Mouse (Mus musculus): ENCODE measurements around the gene Ppcdc. TPM values are rescaled to one million over a fixed set of nuclear protein-coding genes. Genes with fewer than 3 reads are reported as not detected.

The Ppcdc gene
- total and polyA plus RNA-seq, 3 experiments, result 38.8 to 50.3 (median 44.1) TPM

- Histone ChIP-seq H3K9ac (ENCODE audit: insufficient read depth, low read depth) (no peak overlapping the region), H3K4me3 (replicated peaks in 1 of 3; ENCODE audit: low read depth in 2 of 3, low read length in 2 of 3, poor library complexity in 1 of 3) (no peak overlapping the region), H3K9me3 (replicated peaks; ENCODE audit: low read length) (no peaks in the 10 kb centered on the region), H3K36me3 (replicated peaks in 1 of 2; ENCODE audit: control insufficient read depth in 1 of 2, insufficient read depth in 1 of 2, low read length in 1 of 2) (no peaks in the 10 kb centered on the region), H3K4me1 (ENCODE audit: control insufficient read depth in 1 of 2, insufficient read depth in 2 of 2) (peaks cover 0 to under 1% of the 10 kb centered on the region in 2 experiments; a peak in 1 of 4 replicates), H3K4me2 (ENCODE audit: insufficient read depth, low read depth, poor library complexity, severe bottlenecking) (no peak overlapping the region), H3K79me2 (replicated peaks; ENCODE audit: control insufficient read depth, extremely low read depth, insufficient read depth, poor library complexity, severe bottlenecking) (no peaks in the 10 kb centered on the region), H3K27me3 (replicated peaks) (no peaks in the 10 kb centered on the region), H3K27ac (ENCODE audit: insufficient read depth, low read depth) (no peak overlapping the region)
- in situ Hi-C loops (cut with MboI; ENCODE audit: low pct_ligation_motif_present, low pct_unique_long_range_greater_than_20kb, low sequenced_read_pairs) (no loop called here), dilution Hi-C loops (cut with MboI; ENCODE audit: extremely low pct_ligation_motif_present, extremely low pct_unique_long_range_greater_than_20kb, low sequenced_read_pairs) (no loop called here)
- DNase-seq (ENCODE audit: extremely low read depth), result peak; percentile 51
- TF ChIP-seq ZKSCAN1 (IDR thresholded peaks at IDR 0.05; ENCODE audit: borderline replicate concordance, low read depth, low read length) (no peak), ZNF384 (IDR thresholded peaks at IDR 0.05; ENCODE audit: low read depth, low read length) (peak; percentile 77), CHD2 (IDR thresholded peaks at IDR 0.05; ENCODE audit: low read length) (no peak), ELF1 (IDR thresholded peaks at IDR 0.05; ENCODE audit: low read depth, low read length) (no peak), CHD1 (IDR thresholded peaks at IDR 0.05; ENCODE audit: low read depth, low read length) (no peak), CTCF (conservative IDR thresholded peaks at IDR 0.05 in 1 of 2, IDR thresholded peaks at IDR 0.05 in 1 of 2; ENCODE audit: low read depth in 2 of 2, low read length in 2 of 2) (peak; percentile 47 to 86; a peak in 3 of 4 replicates), RAD21 (IDR thresholded peaks at IDR 0.05; ENCODE audit: low read depth, low read length) (peak; percentile 91), ZC3H11A (IDR thresholded peaks at IDR 0.05; ENCODE audit: low read depth, low read length) (peak; percentile 86), SIN3A (IDR thresholded peaks at IDR 0.05; ENCODE audit: low read length) (peak; percentile 50), SMC3 (IDR thresholded peaks at IDR 0.05; ENCODE audit: low read depth, low read length) (peak; percentile 95), HCFC1 (IDR thresholded peaks at IDR 0.05; ENCODE audit: low read depth, low read length) (no peak), UBTF (IDR thresholded peaks at IDR 0.05; ENCODE audit: low read depth, low read length) (no peak), ETS1 (conservative IDR thresholded peaks at IDR 0.05; ENCODE audit: low read depth, low read length) (no peak), EP300 (IDR thresholded peaks at IDR 0.05; ENCODE audit: low read length) (no peak)
These were observed 88.6 kb downstream of the Ppcdc start for GRCm38 (mm10) chr9:57351277-57351676.

GRCm38 (mm10) chr9:57345902-57346301 lies 94.0 kb downstream of the Ppcdc start:
- H3K79me2 ChIP-seq (replicated peaks; ENCODE audit: control insufficient read depth, extremely low read depth, insufficient read depth, poor library complexity, severe bottlenecking), result no peaks in the 10 kb centered on the region
- dilution Hi-C loops (cut with MboI; ENCODE audit: extremely low pct_ligation_motif_present, extremely low pct_unique_long_range_greater_than_20kb, low sequenced_read_pairs) (no loop called here), in situ Hi-C loops (cut with MboI; ENCODE audit: low pct_ligation_motif_present, low pct_unique_long_range_greater_than_20kb, low sequenced_read_pairs) (no loop called here)
- H3K9ac ChIP-seq (ENCODE audit: insufficient read depth, low read depth), result no peak overlapping the region
- H3K4me2 ChIP-seq (ENCODE audit: insufficient read depth, low read depth, poor library complexity, severe bottlenecking), result 0 out of 2 replicates have a peak overlapping the region, but pooled peaks have one; percentile 5
- no peaks in the 10 kb centered on the region for H3K9me3 ChIP-seq (replicated peaks; ENCODE audit: low read length)
- DNase-seq (ENCODE audit: extremely low read depth), result peak; percentile 31
- H3K36me3 ChIP-seq (replicated peaks in 1 of 2; ENCODE audit: control insufficient read depth in 1 of 2, insufficient read depth in 1 of 2, low read length in 1 of 2), result no peaks in the 10 kb centered on the region
- H3K4me1 ChIP-seq (ENCODE audit: control insufficient read depth in 1 of 2, insufficient read depth in 2 of 2), result peaks cover 13 to 28% of the 10 kb centered on the region in 2 experiments
- no peaks in the 10 kb centered on the region for H3K27me3 ChIP-seq (replicated peaks)
- no peak overlapping the region for H3K4me3 ChIP-seq (replicated peaks in 1 of 3; ENCODE audit: low read depth in 2 of 3, low read length in 2 of 3, poor library complexity in 1 of 3)
- H3K27ac ChIP-seq (ENCODE audit: insufficient read depth, low read depth), result no peak overlapping the region
- TF ChIP-seq UBTF (IDR thresholded peaks at IDR 0.05; ENCODE audit: low read depth, low read length), result no peak
- no peak for TF ChIP-seq CHD1 (IDR thresholded peaks at IDR 0.05; ENCODE audit: low read depth, low read length)
- no peak for TF ChIP-seq ZMIZ1 (IDR thresholded peaks at IDR 0.05; ENCODE audit: low read depth, low read length)
- TF ChIP-seq SIN3A (IDR thresholded peaks at IDR 0.05; ENCODE audit: low read length), result no peak
- TF ChIP-seq POLR2AphosphoS2 (IDR thresholded peaks at IDR 0.05; ENCODE audit: low read depth, low read length), result no peak
- no peak for TF ChIP-seq ZNF384 (IDR thresholded peaks at IDR 0.05; ENCODE audit: low read depth, low read length)
- TF ChIP-seq GABPA (IDR thresholded peaks at IDR 0.05; ENCODE audit: insufficient replicate concordance, low read depth, low read length), result no peak
- TF ChIP-seq JUND (conservative IDR thresholded peaks at IDR 0.05; ENCODE audit: low read depth, low read length), result no peak
- no peak for TF ChIP-seq PAX5 (IDR thresholded peaks at IDR 0.05; ENCODE audit: low read length)
- no peak for TF ChIP-seq ZC3H11A (IDR thresholded peaks at IDR 0.05; ENCODE audit: low read depth, low read length)
- no peak for TF ChIP-seq MYC (IDR thresholded peaks at IDR 0.05; ENCODE audit: low read depth, low read length)
- TF ChIP-seq HCFC1 (IDR thresholded peaks at IDR 0.05; ENCODE audit: low read depth, low read length), result 0 out of 2 replicates have a peak, but pooled peaks have one; percentile 26
- peak; percentile 49; the same call in 1 of the 2 replicates for TF ChIP-seq TCF12 (IDR thresholded peaks at IDR 0.05; ENCODE audit: low read depth, low read length)
- peak; percentile 52 for TF ChIP-seq BHLHE40 (IDR thresholded peaks at IDR 0.05; ENCODE audit: low read depth, low read length)
- no peak for TF ChIP-seq MXI1 (IDR thresholded peaks at IDR 0.05; ENCODE audit: low read depth, low read length)
- peak; percentile 71; the same call in 1 of the 2 replicates for TF ChIP-seq MAZ (IDR thresholded peaks at IDR 0.05; ENCODE audit: low read depth, low read length)
- TF ChIP-seq TBP (conservative IDR thresholded peaks at IDR 0.05; ENCODE audit: low read depth, low read length), result no peak
- no peak for TF ChIP-seq RCOR1 (conservative IDR thresholded peaks at IDR 0.05; ENCODE audit: low read depth, low read length)
- no peak for TF ChIP-seq NRF1 (IDR thresholded peaks at IDR 0.05; ENCODE audit: low read depth, low read length)
- TF ChIP-seq E2F4 (IDR thresholded peaks at IDR 0.05; ENCODE audit: insufficient replicate concordance, low read depth, low read length), result no peak
- no peak for TF ChIP-seq JUN (IDR thresholded peaks at IDR 0.05; ENCODE audit: insufficient read depth, low read depth, low read length)
- no peak; the same call in 1 of the 2 replicates for TF ChIP-seq RAD21 (IDR thresholded peaks at IDR 0.05; ENCODE audit: low read depth, low read length)
- no peak for TF ChIP-seq MAX (IDR thresholded peaks at IDR 0.05; ENCODE audit: low read length)
- TF ChIP-seq ETS1 (conservative IDR thresholded peaks at IDR 0.05; ENCODE audit: low read depth, low read length), result peak; percentile 38; the same call in 1 of the 2 replicates
- peak; percentile 69 for TF ChIP-seq EP300 (IDR thresholded peaks at IDR 0.05; ENCODE audit: low read length)
- TF ChIP-seq POLR2A (IDR thresholded peaks at IDR 0.05; ENCODE audit: low read depth, low read length), result no peak
- no peak for TF ChIP-seq ELF1 (IDR thresholded peaks at IDR 0.05; ENCODE audit: low read depth, low read length)
- no peak for TF ChIP-seq USF2 (conservative IDR thresholded peaks at IDR 0.05; ENCODE audit: low read depth, low read length)
